Mouse (Mus musculus) midbrain, embryonic 11.5 days (tissue): ENCODE results near the gene Mars. TPM values are rescaled to one million over a fixed set of nuclear protein-coding genes. Genes with fewer than 3 reads are reported as not detected.
"Not testable (repeated sequence)": the region's sequence is repeated elsewhere in the genome, so short reads cannot be mapped to it uniquely, and the experiment has no call there.

Source experiments
- ATAC-seq: fragments of 200-750 bp; cut with Nextera tagmentation; 2 replicates; pipeline ENCODE4 v1.8.0; 2017; ENCODE audit warnings: moderate TSS enrichment, moderate library complexity; ENCODE audit not compliant: low FRiP score
- DNase-seq: peaks from one replicate; pipeline ENCODE4 v3.0.0; 2015; ENCODE audit warnings: low spot score; ENCODE audit errors: missing footprints
- H3K27ac ChIP-seq: fragments of 300-500 bp; sonication (generic); 2 replicates; pipeline ENCODE4 v1.5.1; 2014; ENCODE audit warnings: low read depth, low read length
- H3K27me3 ChIP-seq: fragments of 300-500 bp; sonication (generic); 2 replicates; pipeline ENCODE4 v1.6.1; 2014; ENCODE audit warnings: mild to moderate bottlenecking, low read length, moderate library complexity, mixed read lengths; ENCODE audit not compliant: control insufficient read depth, insufficient read depth
- H3K36me3 ChIP-seq: fragments of 300-500 bp; sonication (generic); 2 replicates; pipeline ENCODE4 v1.6.1; 2014; ENCODE audit warnings: mild to moderate bottlenecking, low read length, moderate library complexity, mixed read lengths; ENCODE audit not compliant: control insufficient read depth, insufficient read depth
- H3K4me1 ChIP-seq: fragments of 300-500 bp; sonication (generic); 2 replicates; pipeline ENCODE4 v1.6.1; 2014; ENCODE audit warnings: low read length; ENCODE audit not compliant: control insufficient read depth, insufficient read depth
- H3K4me2 ChIP-seq: fragments of 300-500 bp; sonication (generic); 2 replicates; pipeline ENCODE4 v1.6.1; 2014; ENCODE audit warnings: mild to moderate bottlenecking, moderate library complexity
- H3K4me3 ChIP-seq: fragments of 300-500 bp; sonication (generic); 2 replicates; pipeline ENCODE4 v1.5.1; 2014; ENCODE audit warnings: low read depth, low read length
- H3K9ac ChIP-seq: fragments of 300-500 bp; sonication (generic); 2 replicates; pipeline ENCODE4 v1.6.1; 2014; ENCODE audit warnings: low read length
- H3K9me3 ChIP-seq: fragments of 300-500 bp; sonication (generic); 2 replicates; pipeline ENCODE4 v1.6.1; 2016; ENCODE audit warnings: low read length; ENCODE audit not compliant: control insufficient read depth
- WGBS: fragments of 180-500 bp; shearing (Covaris S2); extraction: QIAGEN DNeasy Blood & Tissue Kit; methylation state at CpG from one replicate; pipeline ENCODE4 v1.1.7; 2014; 5-methylcytosine and 5-hydroxymethylcytosine counted together
- polyA plus RNA-seq: library from polyadenylated mRNA; unstranded; fragments of >200 nt; fragmentation: Nextera tagmentation; extraction: Ambion mirVana; gene quantifications from 2 replicates; pipeline ENCODE4 v1.2.1, GENCODE M21; 2014

Gene Mars
- polyA plus RNA-seq, 1 experiment from 2014 or later: 185 TPM

GRCm38 (mm10) chr10:127309167-127309566 lies 2.4 kb downstream of the Mars start:
- not testable (repeated sequence) for H3K9me3 ChIP-seq, H3K4me3 ChIP-seq, H3K4me1 ChIP-seq, H3K27me3 ChIP-seq, H3K27ac ChIP-seq, DNase-seq, H3K4me2 ChIP-seq, ATAC-seq, H3K9ac ChIP-seq
- WGBS: 85% methylated on average over 3 of the region's 3 CpGs
- H3K36me3 ChIP-seq: peaks cover 30% of the 10 kb centered on the region

- no peak for ATAC-seq
- Histone ChIP-seq H3K4me2 (no peak overlapping the region), H3K36me3 (peaks cover 53% of the 10 kb centered on the region), H3K27ac (no peak overlapping the region), H3K9me3 (no peaks in the 10 kb centered on the region), H3K27me3 (no peaks in the 10 kb centered on the region), H3K9ac (no peak overlapping the region), H3K4me3 (no peak overlapping the region), H3K4me1 (no peaks in the 10 kb centered on the region)
- DNase-seq: no peak
- 94% methylated on average over 11 of the region's 11 CpGs for WGBS
Measured at GRCm38 (mm10) chr10:127303136-127303535, 8.4 kb downstream of the Mars start.

- DNase-seq (no peak), ATAC-seq (no peak)
- WGBS: 93% methylated on average over 6 of the region's 6 CpGs
- peaks cover 54% of the 10 kb centered on the region for H3K36me3 ChIP-seq
- no peak overlapping the region for H3K27ac ChIP-seq
- H3K9ac ChIP-seq: no peak overlapping the region
- H3K4me1 ChIP-seq: no peaks in the 10 kb centered on the region
- no peaks in the 10 kb centered on the region for H3K9me3 ChIP-seq
- H3K4me3 ChIP-seq: no peak overlapping the region
- no peaks in the 10 kb centered on the region for H3K27me3 ChIP-seq
- H3K4me2 ChIP-seq: no peak overlapping the region
Measured at GRCm38 (mm10) chr10:127300361-127300760, 11.2 kb downstream of the Mars start.

GRCm38 (mm10) chr10:127297015-127297871 lies 14.3 kb downstream of the Mars start:
- H3K27ac ChIP-seq: no peak overlapping the region
- H3K4me2 ChIP-seq: no peak overlapping the region
- H3K4me3 ChIP-seq: no peak overlapping the region
- H3K4me1 ChIP-seq: peaks cover 4% of the 10 kb centered on the region
- H3K9ac ChIP-seq: no peak overlapping the region
- DNase-seq: peak; percentile 60
- no peaks in the 10 kb centered on the region for H3K9me3 ChIP-seq
- 90% methylated on average over 16 of the region's 16 CpGs for WGBS
- no peaks in the 10 kb centered on the region for H3K27me3 ChIP-seq
- H3K36me3 ChIP-seq: peaks cover 49% of the 10 kb centered on the region
- no peak for ATAC-seq

- Histone ChIP-seq H3K4me3 (no peak overlapping the region), H3K9ac (no peak overlapping the region), H3K27me3 (no peaks in the 10 kb centered on the region), H3K4me2 (no peak overlapping the region), H3K9me3 (no peaks in the 10 kb centered on the region), H3K27ac (no peak overlapping the region), H3K4me1 (peaks cover 13% of the 10 kb centered on the region), H3K36me3 (peaks cover 44% of the 10 kb centered on the region)
- 94% methylated on average over 24 of the region's 24 CpGs for WGBS
- ATAC-seq (no peak), DNase-seq (peak; percentile 64)
Measured at GRCm38 (mm10) chr10:127295986-127296794, 15.4 kb downstream of the Mars start.

- 93% methylated on average over 10 of the region's 10 CpGs for WGBS
- peaks cover 13% of the 10 kb centered on the region for H3K4me1 ChIP-seq
- H3K9ac ChIP-seq: no peak overlapping the region
- no peak overlapping the region for H3K27ac ChIP-seq
- no peaks in the 10 kb centered on the region for H3K27me3 ChIP-seq
- ATAC-seq (no peak), DNase-seq (peak; percentile 67)
- H3K4me2 ChIP-seq: no peak overlapping the region
- H3K9me3 ChIP-seq: no peaks in the 10 kb centered on the region
- H3K4me3 ChIP-seq: no peak overlapping the region
- peaks cover 40% of the 10 kb centered on the region for H3K36me3 ChIP-seq
Measured at GRCm38 (mm10) chr10:127294895-127295510, 16.6 kb downstream of the Mars start.

GRCm38 (mm10) chr10:127293590-127294113 lies 17.9 kb downstream of the Mars start:
- H3K4me3 ChIP-seq: no peak overlapping the region
- H3K4me1 ChIP-seq: peaks cover 19% of the 10 kb centered on the region
- H3K4me2 ChIP-seq: no peak overlapping the region
- no peak overlapping the region for H3K9ac ChIP-seq
- no peaks in the 10 kb centered on the region for H3K9me3 ChIP-seq
- no peak overlapping the region for H3K27ac ChIP-seq
- ATAC-seq (no peak), DNase-seq (no peak)
- H3K27me3 ChIP-seq: no peaks in the 10 kb centered on the region
- peaks cover 30% of the 10 kb centered on the region for H3K36me3 ChIP-seq
- WGBS: 85% methylated on average over 3 of the region's 3 CpGs

GRCm38 (mm10) chr10:127292987-127293538 lies 18.5 kb downstream of the Mars start:
- Histone ChIP-seq H3K9me3 (no peaks in the 10 kb centered on the region), H3K36me3 (peaks cover 29% of the 10 kb centered on the region), H3K4me3 (no peak overlapping the region), H3K4me1 (peaks cover 19% of the 10 kb centered on the region), H3K27ac (no peak overlapping the region), H3K9ac (no peak overlapping the region), H3K27me3 (no peaks in the 10 kb centered on the region), H3K4me2 (no peak overlapping the region)
- ATAC-seq (no peak), DNase-seq (peak; percentile 37)
- WGBS: 93% methylated on average over 6 of the region's 6 CpGs
